Mouse (Mus musculus) heart, postnatal 10 days (tissue): Measurements from ENCODE around the gene Sh3pxd2a. TPM values are rescaled to one million over a fixed set of nuclear protein-coding genes. Genes with fewer than 3 reads are reported as not detected.

Experiments
- DNase-seq, 2 experiments: peaks; one replicate each; pipeline ENCODE4 v3.0.0; 2021
- intact Hi-C: fragments of 180-260 bp; cut with DNase I; formaldehyde crosslinking; loops from one replicate; pipeline ENCODE4 v1.15.1; 2025
- total RNA-seq, 2 experiments: library from RNA; stranded (reverse); gene quantifications; 2 replicates each; pipeline ENCODE4 v1.2.3; 2021

Sh3pxd2a gene
- total RNA-seq, 2 experiments from 2014 or later: 87.9 to 93.7 TPM

DNA sequence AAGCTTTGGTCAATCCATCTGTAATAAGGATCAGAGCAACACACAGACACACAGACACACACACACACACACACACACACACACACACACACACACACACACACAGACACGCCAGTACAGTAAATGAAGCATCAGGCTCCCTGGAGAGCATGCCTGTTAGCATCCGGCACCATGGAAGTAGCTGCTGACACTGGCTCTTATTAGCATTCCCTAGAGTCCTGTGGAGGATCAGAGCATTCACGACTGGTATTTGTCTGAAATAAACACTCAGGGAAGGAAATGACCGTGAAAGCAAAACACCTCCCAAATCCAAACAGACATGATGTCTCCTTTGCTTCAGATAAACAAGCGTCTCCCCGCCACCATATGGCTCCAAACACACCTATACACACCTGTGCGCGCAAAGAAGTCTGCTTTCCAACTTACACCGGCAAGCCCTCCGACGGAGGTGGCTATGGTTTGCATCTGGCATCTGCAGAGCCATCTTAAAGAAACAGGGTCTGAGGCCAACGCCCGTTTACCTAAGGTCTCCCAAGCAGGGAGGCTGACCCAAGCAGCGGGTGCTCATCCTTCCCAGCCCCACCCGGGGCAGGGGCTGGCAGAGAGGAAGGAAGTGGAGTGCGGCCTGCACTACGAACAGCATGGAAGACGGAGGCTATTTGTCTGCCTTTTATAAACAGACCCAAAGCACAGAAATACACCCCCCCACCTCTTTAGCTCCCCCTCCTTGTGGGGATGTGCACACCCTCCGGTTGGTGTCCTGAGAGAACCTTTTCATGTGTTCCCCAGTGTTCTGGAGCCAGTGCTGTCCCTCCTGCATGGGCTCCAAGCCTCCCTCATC, 3.9 kb downstream of the Sh3pxd2a start:
- intact Hi-C loops: loop anchor here (10.0 kb wide), 1 partner anchor 186 kb away; no protein-coding TSS in a partner anchor
- DNase-seq: no peak

DNA sequence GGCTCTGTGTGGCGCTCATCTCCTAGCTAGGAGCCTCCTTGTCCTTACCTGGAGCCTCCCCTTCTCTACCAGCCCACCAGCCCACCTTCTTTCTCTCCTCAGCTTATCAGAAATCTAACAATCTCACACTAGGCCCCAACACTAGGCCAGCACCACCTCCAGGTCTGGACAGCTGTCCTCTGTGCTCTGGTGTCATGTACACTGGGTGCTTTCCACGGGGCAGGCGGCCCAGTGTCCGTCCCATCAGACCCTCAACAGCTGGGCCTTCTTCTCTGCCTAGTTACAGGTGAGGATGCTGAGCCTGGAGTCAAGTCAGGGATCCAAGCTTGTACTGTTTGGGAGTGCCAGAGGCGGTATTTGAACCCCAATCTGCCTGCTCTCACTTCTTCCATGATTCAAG, 5.0 kb downstream of the Sh3pxd2a start:
- no peak for DNase-seq
- intact Hi-C loops: no loop called here

DNA sequence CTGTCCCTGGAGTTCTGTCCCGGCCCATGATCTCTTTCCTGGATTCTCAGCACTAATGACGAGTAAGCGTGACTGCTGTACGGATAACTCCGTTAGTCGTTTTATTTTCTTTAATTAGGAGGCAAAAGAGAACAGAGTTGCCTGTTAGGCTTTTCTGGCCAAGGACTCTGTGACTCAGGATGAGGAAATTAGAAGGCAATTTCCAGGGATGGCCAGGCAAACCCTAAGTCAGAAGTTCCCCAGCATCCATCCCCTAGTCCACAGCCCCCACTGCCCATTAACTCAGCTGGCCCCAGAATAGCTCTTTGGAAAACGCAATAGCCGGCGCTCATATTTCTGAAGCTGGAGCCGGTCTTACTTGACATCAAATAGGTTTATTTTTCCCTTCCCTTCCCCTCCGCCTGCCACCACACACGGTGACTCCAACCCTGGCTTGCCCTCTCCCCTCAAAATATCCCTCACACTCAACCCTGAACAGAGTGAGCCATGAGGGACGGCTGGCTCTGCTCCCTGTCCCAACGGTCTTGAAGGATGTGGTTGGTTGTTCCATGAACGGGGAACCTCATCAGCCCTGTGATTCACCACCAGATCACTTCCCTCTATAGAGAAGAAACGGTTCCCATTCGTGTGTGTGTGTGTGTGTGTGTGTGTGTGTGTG, 5.6 kb downstream of the Sh3pxd2a start:
- intact Hi-C loops: no loop called here
- DNase-seq: peak in 1 of 2 experiments; percentile 43

DNA sequence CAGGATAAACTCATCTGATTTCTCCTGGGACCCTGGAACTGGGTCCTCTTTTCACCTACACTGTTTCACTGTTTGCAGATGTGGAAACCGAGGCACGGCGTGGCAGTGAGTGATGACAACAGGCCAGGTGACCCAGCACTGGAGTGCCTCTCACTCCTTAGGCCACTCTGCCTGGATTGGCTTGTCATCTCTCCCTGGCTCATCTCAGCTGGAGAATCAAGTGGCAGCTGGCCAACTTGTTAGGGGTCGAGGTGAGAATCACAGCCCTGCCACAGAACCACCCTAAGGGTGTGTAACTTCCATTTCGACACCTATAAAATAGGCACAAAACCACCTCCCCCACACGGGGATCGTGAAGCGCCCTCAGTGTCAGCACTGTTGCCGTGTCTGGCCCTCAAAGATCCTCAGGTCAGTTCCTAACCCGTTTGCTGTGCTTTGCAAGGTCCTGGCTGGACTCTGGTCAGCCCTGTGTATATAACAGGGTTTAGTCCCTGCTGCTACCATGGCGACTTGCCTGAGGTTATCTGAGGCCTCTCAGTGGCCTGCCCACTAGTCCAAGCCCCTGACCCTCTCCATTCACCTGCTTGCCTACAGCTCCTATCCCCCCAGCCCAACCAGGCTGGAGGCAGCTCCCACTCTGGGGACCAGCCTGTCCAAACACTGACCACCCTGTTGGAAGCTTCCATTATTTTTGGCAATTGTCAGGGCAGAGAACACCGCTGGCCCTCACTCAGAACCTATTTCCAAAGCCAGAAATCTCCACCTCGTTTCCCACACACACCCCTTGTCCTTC, 6.3 kb downstream of the Sh3pxd2a start:
- DNase-seq: peak; percentile 67 to 73
- intact Hi-C loops: no loop called here

DNA sequence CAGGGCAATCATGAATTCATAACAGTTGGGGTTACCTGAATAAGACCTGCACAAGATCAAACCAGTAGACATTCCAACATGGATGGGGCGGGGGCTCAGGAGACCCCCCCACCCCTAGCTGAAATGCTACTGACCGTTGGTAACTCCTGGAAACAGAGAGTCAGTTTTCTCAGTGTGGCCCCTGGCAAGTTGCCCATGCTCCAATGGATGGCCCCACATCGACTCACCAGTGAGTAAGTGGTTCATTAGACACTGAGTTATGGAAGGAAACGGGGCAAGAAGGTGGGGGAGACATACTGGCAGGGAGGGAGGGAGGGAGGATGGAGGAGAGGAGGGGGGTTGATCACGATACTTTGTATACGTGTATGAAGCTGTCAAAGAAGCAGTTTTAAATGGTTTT, 8.2 kb downstream of the Sh3pxd2a start:
- no peak for DNase-seq
- intact Hi-C loops: no loop called here

DNA sequence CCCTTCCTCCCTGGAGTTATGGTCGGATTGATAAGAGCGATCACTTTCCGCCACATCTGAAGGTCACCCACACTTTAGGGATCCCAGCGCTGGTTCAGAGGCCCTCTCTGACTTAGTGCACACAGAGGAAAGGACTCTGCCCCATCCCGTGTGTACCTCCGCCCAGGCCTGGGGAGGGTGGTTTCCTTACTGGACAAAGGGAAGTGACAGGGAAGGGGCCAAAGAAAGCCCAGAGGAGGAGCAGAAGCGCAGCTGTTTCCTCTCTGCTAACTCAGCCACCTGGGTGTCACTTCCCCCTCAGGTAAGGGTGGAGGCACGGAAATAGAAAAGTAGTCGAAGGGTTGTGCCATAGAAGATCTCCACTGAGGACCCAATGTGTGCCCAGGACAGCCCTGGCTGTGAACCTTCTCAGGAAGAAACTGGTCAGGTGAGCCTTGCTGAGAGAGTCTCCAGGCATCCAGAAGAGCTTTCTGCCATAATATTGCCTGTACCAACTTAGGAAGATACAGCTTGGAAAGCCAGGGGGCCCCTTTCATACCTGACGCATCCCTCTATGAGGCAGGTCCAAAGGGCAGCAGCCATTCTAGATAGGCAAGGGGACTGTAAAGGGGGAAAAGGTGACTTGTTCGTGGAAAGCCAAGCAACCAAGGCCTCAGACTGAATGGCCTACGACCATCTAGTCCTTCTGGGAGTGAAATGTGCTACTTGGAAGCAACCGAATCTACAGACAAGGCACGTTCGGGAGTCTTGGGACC, 9.0 kb downstream of the Sh3pxd2a start:
- intact Hi-C loops: loop anchor here (2.0 kb wide), 1 partner anchor 26 kb away; no protein-coding TSS in a partner anchor
- no peak for DNase-seq

DNA sequence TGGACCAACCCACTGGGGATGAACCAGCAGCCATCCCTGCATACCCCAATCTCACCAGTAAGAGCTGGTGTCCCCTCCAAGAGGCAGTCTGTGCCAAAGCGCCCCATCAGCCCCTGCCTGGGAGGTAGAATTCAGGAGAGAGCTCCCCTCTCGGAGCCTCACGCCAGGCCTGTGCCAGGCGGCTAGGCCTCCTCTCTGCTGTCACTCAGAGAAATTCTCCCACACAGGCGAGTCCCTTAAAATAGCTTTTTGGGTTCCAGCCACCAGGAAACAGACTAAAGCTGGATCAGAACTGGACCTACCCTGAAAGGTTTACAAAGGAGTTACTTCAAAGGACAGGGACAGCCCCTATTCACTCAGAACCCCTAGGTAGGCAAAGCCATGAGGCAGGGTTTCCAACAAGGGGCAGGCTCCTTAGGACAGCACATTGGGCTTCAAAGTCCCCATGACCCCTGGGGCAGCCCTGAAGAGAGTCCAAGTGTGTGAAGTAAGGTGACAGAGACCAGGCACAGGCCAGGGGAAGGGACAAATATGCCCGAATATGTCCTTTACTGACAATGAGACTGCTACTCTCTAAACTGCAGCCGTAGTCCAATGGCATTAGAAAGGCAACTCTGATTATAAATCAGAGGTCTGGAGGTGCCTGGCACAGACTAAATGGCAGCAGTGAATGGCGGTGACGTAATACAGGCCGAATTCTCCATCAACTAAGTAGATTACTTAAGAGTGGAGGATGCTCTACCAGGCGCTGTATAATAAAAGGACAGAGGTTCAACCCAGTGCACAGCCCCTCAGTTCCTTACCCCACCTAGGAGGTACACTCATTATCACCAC, 9.8 kb downstream of the Sh3pxd2a start:
- intact Hi-C loops: loop anchor here (2.0 kb wide), 1 partner anchor 26 kb away; no protein-coding TSS in a partner anchor
- DNase-seq: peak; percentile 84 to 85

DNA sequence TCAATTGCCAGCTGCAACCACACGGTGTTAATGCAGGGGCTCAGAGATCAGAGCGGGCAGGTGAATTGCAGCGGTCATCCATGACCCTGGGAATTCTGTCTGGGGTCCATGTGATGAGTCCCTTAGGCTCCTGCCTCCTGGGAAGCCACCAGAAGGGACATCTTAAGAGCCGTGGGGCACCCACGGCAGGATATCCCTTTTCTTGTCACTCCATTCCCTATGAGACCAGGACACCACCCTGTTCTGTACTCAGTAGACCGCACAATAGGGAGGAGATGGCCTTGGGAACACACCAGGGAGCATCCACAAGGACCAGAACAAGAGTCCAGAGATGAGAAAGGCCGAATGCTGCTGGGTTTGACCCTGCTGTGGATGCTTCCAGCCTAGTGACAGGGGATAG, 10.8 kb downstream of the Sh3pxd2a start:
- intact Hi-C loops: no loop called here
- no peak for DNase-seq

DNA sequence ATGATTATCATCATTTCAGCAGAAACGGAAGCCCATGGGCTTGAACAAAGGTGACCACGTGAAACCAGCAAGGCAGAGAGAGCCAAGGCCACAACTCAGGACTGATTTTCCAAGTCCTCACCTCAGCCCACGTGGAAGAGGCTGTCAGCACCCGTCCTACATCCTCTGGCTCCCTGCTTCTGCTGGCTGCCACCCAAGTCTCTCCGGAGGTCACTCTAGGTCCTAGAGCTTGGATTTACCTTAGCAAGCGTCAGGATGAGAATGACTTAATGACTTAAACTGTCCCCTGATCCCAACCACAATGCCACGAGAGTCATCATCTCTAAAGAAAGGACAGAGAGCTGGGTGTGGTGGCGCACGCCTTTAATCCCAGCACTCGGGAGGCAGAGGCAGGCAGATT, 11.5 kb downstream of the Sh3pxd2a start:
- intact Hi-C loops: no loop called here
- peak; percentile 86 to 90 for DNase-seq

DNA sequence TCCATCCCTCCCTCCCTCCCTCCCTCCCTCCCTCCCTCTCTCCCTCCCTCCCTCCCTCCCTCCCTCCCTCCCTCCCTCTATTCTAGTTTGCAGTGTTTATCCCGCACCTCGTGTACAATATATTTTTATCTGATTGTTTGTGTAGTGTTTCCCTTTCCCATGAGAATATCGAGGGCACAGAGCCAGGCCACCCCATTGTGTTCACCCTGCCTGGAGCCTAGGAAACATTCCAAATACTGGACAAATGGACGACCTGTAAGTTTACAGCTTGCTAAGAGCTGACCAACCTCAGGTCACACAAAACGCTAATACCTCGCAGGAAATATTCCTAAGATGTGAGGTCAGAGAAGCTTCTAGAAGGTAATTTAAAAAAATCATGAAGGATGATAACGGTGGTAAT, 12.0 kb downstream of the Sh3pxd2a start:
- no peak for DNase-seq
- intact Hi-C loops: no loop called here

DNA sequence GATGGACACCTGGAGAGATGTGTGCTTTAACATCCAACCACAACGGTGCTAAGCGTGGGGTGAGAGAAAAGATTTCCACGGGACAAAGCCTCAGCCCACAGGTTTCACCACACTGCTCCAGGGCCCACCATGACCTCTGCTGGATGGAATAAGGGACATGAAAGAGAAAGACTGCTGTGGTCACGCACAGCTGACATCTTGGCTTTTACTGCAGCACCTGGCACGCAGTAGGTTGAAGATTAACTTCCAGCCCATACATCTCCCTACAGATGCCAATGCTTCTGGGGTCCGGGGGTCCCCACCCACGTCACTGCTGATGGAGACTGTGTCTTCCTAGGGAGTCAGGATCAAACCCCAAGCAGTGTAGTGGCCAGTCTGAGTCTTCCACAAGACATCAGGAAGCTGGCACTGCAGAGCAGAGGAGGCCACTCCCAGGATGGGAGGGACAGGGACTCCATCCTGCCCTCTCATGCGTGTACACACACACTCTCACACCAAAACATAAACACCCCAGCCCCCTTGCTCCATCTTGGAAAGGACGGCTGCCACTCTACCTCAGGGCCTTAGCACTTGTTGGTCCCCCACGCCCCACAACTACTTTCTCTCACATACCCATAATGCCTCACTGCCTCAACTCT, 12.6 kb downstream of the Sh3pxd2a start:
- intact Hi-C loops: no loop called here
- DNase-seq: no peak

DNA sequence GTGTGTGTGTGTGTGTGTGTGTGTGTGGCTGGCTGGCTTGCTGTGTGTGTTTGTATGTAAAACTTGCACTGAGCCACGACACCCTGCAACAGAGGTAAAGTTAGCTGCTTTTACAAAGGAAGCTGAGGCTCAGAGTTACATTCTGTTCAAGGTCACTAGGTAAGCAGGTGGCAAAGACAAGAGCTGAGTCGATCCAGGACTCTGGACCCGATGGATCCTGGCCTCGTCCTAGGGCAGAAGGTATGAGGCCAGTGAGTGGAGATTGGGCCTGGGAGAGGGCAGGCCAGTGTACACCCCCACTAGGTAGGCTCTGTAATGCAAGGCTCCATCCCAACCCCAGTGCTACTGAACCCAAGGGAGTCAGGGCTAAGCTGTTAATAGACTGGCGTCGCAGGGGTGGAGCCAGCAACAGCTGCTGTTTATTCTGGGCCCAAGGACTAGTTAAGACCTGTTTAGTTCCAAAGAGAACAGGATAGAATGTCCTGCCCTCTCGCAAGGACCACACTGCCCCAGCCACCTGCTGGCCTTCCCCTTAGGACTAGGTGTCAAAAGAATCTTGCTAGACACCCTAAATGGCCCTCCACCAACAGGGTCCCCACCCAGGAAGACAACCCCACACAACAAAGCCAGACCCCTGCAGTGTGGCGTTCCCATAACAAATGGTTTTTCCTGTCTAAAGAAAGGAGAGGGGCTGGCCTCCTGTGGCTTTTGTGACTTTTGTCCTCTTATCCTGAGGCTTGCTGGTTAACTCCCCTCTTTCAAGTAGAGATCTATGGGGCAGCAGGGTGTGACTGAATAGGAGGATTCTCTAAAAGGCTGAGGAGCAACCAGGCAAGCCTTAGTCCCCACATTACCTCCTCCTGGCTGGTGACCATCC, 13.7 kb downstream of the Sh3pxd2a start:
- no peak for DNase-seq
- intact Hi-C loops: no loop called here

DNA sequence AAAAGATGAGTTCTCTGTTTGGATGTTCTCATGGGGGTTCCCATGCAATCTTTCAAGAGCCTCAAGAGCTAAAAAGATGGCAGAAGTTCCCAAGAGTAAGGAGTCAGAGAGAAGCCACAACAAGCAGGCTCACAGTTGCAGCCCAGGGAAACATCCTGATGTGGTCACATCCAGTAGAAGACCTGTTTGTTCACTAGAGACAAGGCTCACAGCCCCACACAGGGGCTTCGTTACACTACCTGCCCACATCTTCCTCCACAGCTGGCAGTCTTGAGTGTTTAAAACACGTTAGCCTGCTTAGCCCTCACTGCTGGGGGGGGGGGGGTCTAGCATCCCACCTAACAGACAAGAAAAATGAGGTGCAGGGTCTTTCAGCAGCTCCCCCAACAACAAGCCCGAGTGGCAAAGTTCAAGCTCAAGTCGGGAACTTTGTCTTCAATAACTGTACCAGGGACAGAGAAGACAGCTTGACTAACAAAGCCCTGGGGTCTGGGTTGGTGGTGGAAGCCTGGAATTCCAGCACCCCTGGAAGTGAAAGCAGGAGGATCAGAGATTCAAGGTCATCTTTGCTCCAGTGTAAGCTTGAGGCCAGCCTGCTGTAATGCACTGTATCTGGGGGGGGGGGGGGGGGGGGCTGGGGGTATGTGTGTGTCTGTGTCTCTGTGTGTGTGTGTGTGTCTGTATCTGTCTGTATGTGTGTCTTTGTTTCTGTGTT, 14.5 kb downstream of the Sh3pxd2a start:
- intact Hi-C loops: no loop called here
- no peak for DNase-seq

DNA sequence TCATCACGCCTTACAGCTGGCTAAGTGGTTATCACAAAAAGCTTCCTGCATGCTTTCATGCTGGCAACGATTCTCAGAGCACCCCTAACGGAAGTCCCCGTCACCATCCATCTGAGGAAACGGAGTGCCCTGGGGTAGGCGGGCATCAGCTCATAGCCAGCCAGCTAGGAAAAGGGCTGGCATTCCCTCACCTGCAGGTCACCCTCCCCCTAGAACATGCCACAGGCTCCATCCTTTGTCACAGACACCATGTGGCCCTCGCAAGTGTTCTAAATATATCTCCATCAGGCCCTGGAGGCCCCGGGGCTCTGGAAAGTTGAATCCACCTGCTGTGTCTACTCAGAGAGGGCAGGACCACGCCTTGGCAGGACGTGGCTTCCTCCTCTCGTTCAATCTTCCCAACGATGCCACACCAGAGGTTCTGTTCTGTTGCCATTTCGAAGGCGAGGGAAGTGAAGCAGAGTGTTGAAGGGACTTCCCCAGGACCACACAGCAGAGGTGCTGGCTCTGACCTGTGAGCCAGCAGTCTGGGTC, 15.5 kb downstream of the Sh3pxd2a start:
- intact Hi-C loops: no loop called here
- DNase-seq: peak in 1 of 2 experiments; percentile 70

DNA sequence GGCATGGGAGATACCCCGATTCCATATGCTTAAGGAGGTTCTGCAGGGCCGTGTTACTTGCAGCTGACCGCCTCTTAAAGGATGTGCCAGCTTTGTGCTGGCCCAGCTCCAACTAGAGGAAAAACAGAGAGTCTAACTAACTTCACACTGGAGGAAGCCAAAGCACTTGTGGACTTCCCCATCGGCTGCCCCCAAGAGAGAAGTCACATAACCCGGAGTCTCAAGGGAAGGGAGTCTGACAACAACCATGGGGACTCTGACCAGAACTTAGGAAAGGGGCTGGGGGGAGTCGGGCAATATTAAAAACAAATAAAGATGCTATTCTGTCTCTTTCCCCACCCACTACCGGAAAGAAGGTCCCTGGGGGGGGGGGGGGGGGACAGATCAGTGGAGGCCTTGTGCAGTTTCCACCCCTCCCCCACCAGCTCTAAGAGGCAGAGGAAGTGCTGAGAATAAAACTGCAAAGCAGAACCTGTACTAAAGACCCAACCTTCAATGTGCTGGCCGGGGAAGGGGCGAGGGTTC, 17.3 kb downstream of the Sh3pxd2a start:
- peak; percentile 73 to 79 for DNase-seq
- intact Hi-C loops: no loop called here

DNA sequence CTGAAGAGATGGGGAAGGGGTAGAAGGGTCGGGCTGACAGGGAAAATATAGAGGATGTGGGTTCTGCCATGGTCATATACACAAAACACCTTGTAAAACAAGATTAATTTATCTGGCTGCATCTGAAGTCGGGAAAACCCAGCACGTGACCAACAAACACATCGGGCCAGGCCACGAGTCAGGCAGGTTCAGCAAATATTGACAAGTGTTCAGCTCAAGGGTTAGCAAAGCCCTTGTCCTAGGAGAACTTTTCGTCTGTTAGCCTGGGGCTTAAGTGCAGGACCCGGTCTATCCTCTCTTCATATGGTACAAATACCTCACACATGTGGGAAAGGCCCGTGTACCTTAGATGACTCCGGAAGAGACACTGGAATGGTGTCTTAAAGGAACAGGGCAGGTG, 18.1 kb downstream of the Sh3pxd2a start:
- intact Hi-C loops: no loop called here

DNA sequence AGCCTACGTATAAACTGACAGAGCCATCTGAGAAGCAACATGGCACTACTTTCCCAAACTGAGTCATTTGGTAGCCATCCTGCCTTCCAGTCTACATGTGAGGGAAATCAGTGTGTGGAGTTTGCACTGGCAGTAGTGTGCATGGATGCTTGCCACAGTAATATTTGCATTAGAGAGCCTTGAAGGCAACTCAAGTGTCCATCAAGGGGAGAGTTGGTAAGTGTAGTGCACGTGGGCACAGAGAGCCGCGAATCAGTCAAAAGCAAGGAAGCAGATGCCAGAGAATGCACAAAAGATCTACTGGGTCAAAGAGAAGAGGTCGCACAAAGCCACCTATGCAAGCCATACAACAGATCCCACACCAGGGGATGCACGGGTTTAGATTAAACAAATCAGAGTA, 18.5 kb downstream of the Sh3pxd2a start:
- no peak for DNase-seq
- intact Hi-C loops: no loop called here

More for the DNA sequence above, 18.1 kb downstream of the Sh3pxd2a start:
- DNase-seq: no peak
